Mouse (Mus musculus) heart, adult 2 months (tissue): ENCODE data around the gene Tas2r144.
A peak's percentile ranks its signal among the peaks of the same experiment; 100 is the strongest.

ENCODE experiments used
- CTCF ChIP-seq: fragments of 200-600 bp; IDR thresholded peaks from 2 replicates; pipeline ENCODE4 v1.8.1; 2022; ENCODE audit warnings: antibody characterized with exemption, mild to moderate bottlenecking, moderate library complexity
- EP300 ChIP-seq: fragments of 200-500 bp; IDR thresholded peaks from 2 replicates; pipeline ENCODE4 v1.6.1; 2011; ENCODE audit warnings: low read depth, low read length, control low read depth; ENCODE audit not compliant: insufficient read depth
- POLR2A ChIP-seq: fragments of 200-500 bp; IDR thresholded peaks from 2 replicates; pipeline ENCODE4 v1.6.1; 2011; ENCODE audit warnings: mild to moderate bottlenecking, low read depth, low read length, control low read depth; ENCODE audit not compliant: insufficient read depth

DNA sequence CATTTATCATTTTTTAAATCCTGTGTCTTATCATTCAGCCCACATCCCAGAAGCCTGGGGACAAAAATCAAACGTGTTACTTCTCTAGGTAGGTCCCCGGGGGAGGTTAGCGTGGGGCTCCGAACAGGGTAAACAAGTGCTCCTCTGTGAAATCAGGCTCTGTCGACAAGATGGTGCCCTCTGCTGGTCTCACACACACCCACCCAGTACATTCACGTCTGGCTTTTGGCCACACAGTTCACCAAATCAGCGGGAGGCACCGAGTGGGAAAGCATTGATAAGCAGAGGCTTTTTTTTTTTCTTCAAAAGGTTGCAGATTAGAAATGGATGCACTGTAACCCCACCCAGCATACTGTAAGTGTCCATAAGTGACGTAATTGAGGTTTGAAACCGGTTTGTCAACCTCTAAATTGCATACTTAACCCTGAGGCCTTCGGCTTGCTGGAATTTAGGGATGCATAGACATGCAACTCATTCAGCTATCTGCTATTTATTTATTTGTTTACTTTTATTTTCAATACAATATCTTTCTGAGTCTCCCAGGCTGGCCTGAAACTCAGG, 42.3 kb downstream of the Tas2r144 start:
- TF ChIP-seq POLR2A = no peak
- TF ChIP-seq CTCF = peak; percentile 76
- no peak for TF ChIP-seq EP300
